Mouse (Mus musculus): ENCODE data around the gene Ltk. TPM values are rescaled to one million over a fixed set of nuclear protein-coding genes. Genes with fewer than 3 reads are reported as not detected.

Ltk gene
- polyA plus RNA-seq, 1 experiment from 2014 or later, result 1.4 TPM

- Histone ChIP-seq H3K27me3 (peaks cover 73% of the 10 kb centered on the region), H3K9ac (peak overlapping the region; percentile 32), H3K4me2 (peak overlapping the region; percentile 94), H3K4me3 (peak overlapping the region; percentile 56), H3K9me3 (no peaks in the 10 kb centered on the region), H3K36me3 (no peaks in the 10 kb centered on the region), H3K27ac (no peak overlapping the region), H3K4me1 (peaks cover 17% of the 10 kb centered on the region)
- 3% methylated on average over 30 of the region's 31 CpGs for WGBS
- peak; percentile 15; the same call in 1 of the 2 replicates for ATAC-seq (ENCODE audit: borderline replicate concordance, extremely low read depth, low FRiP score, low TSS enrichment)
These were observed 2.6 kb downstream of the Ltk start for GRCm38 (mm10) chr2:119757601-119758100.

GRCm38 (mm10) chr2:119749260-119749659, 11.0 kb downstream of the Ltk start:
- no peak overlapping the region for H3K4me3 ChIP-seq
- peaks cover 9% of the 10 kb centered on the region for H3K4me1 ChIP-seq
- H3K36me3 ChIP-seq, result no peaks in the 10 kb centered on the region
- no peak overlapping the region for H3K9ac ChIP-seq
- 61% methylated on average over 13 of the region's 13 CpGs for WGBS
- peaks cover 46% of the 10 kb centered on the region for H3K27me3 ChIP-seq
- no peak overlapping the region for H3K27ac ChIP-seq
- no peak for ATAC-seq (ENCODE audit: borderline replicate concordance, extremely low read depth, low FRiP score, low TSS enrichment)
- H3K9me3 ChIP-seq, result no peaks in the 10 kb centered on the region
- H3K4me2 ChIP-seq, result no peak overlapping the region

GRCm38 (mm10) chr2:119747554-119747953, 12.7 kb downstream of the Ltk start:
- WGBS, result 72% methylated on average over 7 of the region's 7 CpGs
- ATAC-seq (ENCODE audit: borderline replicate concordance, extremely low read depth, low FRiP score, low TSS enrichment), result no peak
- no peak overlapping the region for H3K4me2 ChIP-seq
- H3K36me3 ChIP-seq, result no peaks in the 10 kb centered on the region
- H3K9ac ChIP-seq, result no peak overlapping the region
- H3K27ac ChIP-seq, result no peak overlapping the region
- H3K27me3 ChIP-seq, result peaks cover 60% of the 10 kb centered on the region
- no peaks in the 10 kb centered on the region for H3K9me3 ChIP-seq
- H3K4me3 ChIP-seq, result no peak overlapping the region
- peaks cover 26% of the 10 kb centered on the region for H3K4me1 ChIP-seq

- peak overlapping the region; percentile 99; the same call in 1 of the 2 replicates for H3K4me2 ChIP-seq
- no peak overlapping the region for H3K9ac ChIP-seq
- H3K36me3 ChIP-seq, result no peaks in the 10 kb centered on the region
- 13% methylated on average over 1 of the region's 1 CpGs for WGBS
- H3K27me3 ChIP-seq, result peaks cover 43% of the 10 kb centered on the region
- H3K4me3 ChIP-seq, result no peak overlapping the region
- no peaks in the 10 kb centered on the region for H3K9me3 ChIP-seq
- no peak for ATAC-seq (ENCODE audit: borderline replicate concordance, extremely low read depth, low FRiP score, low TSS enrichment)
- no peak overlapping the region for H3K27ac ChIP-seq
- peaks cover 33% of the 10 kb centered on the region for H3K4me1 ChIP-seq
These were observed 14.9 kb downstream of the Ltk start for GRCm38 (mm10) chr2:119745281-119745680.

GRCm38 (mm10) chr2:119744163-119745111, 15.8 kb downstream of the Ltk start:
- Histone ChIP-seq H3K27me3 (peaks cover 34% of the 10 kb centered on the region), H3K9ac (no peak overlapping the region), H3K36me3 (no peaks in the 10 kb centered on the region), H3K27ac (peak overlapping the region; percentile 34; the same call in 1 of the 2 replicates), H3K9me3 (no peaks in the 10 kb centered on the region), H3K4me2 (peak overlapping the region; percentile 99), H3K4me3 (peak overlapping the region; percentile 62), H3K4me1 (peaks cover 33% of the 10 kb centered on the region)
- ATAC-seq (ENCODE audit: borderline replicate concordance, extremely low read depth, low FRiP score, low TSS enrichment), result peak; percentile 21; the same call in 1 of the 2 replicates
- WGBS, result 4% methylated on average over 46 of the region's 46 CpGs

- Histone ChIP-seq H3K27me3 (peaks cover 29% of the 10 kb centered on the region), H3K36me3 (no peaks in the 10 kb centered on the region), H3K9ac (no peak overlapping the region), H3K4me1 (peaks cover 33% of the 10 kb centered on the region), H3K9me3 (no peaks in the 10 kb centered on the region), H3K4me2 (peak overlapping the region; percentile 99), H3K4me3 (peak overlapping the region; percentile 62), H3K27ac (no peak overlapping the region)
- WGBS, result 8% methylated on average over 22 of the region's 22 CpGs
- ATAC-seq (ENCODE audit: borderline replicate concordance, extremely low read depth, low FRiP score, low TSS enrichment), result no peak
These were observed 16.4 kb downstream of the Ltk start for GRCm38 (mm10) chr2:119743808-119744162.

GRCm38 (mm10) chr2:119743176-119743807, 16.9 kb downstream of the Ltk start:
- Histone ChIP-seq H3K4me2 (peak overlapping the region; percentile 99), H3K4me3 (peak overlapping the region; percentile 62), H3K27ac (no peak overlapping the region), H3K36me3 (no peaks in the 10 kb centered on the region), H3K9ac (peak overlapping the region; percentile 47; the same call in 1 of the 2 replicates), H3K27me3 (peaks cover 29% of the 10 kb centered on the region), H3K4me1 (peaks cover 33% of the 10 kb centered on the region), H3K9me3 (no peaks in the 10 kb centered on the region)
- WGBS, result 10% methylated on average over 27 of the region's 31 CpGs
- ATAC-seq (ENCODE audit: borderline replicate concordance, extremely low read depth, low FRiP score, low TSS enrichment), result no peak

GRCm38 (mm10) chr2:119742461-119743175, 17.6 kb downstream of the Ltk start:
- Histone ChIP-seq H3K9ac (peak overlapping the region; percentile 47), H3K4me2 (peak overlapping the region; percentile 99), H3K36me3 (no peaks in the 10 kb centered on the region), H3K27me3 (peaks cover 29% of the 10 kb centered on the region), H3K4me3 (peak overlapping the region; percentile 62), H3K9me3 (no peaks in the 10 kb centered on the region), H3K4me1 (peaks cover 33% of the 10 kb centered on the region), H3K27ac (no peak overlapping the region)
- WGBS, result under 1% methylated on average over 70 of the region's 70 CpGs
- peak; percentile 7; the same call in 1 of the 2 replicates for ATAC-seq (ENCODE audit: borderline replicate concordance, extremely low read depth, low FRiP score, low TSS enrichment)

GRCm38 (mm10) chr2:119741581-119742411, 18.4 kb downstream of the Ltk start, which contains the start of gene Itpka:
Itpka (plus strand) TSS chr2:119742337.
- WGBS, result under 1% methylated on average over 53 of the region's 53 CpGs
- Histone ChIP-seq H3K27ac (peak within 1 kb of the TSS; percentile 85), H3K4me3 (peak within 1 kb of the TSS; percentile 62), H3K9ac (peak within 1 kb of the TSS; percentile 47), H3K4me1 (peaks cover 33% of the 10 kb centered on the region), H3K36me3 (no peaks in the 10 kb centered on the region), H3K4me2 (peak within 1 kb of the TSS; percentile 99), H3K9me3 (no peaks in the 10 kb centered on the region), H3K27me3 (peaks cover 29% of the 10 kb centered on the region)
- peak; percentile 86 for ATAC-seq (ENCODE audit: borderline replicate concordance, extremely low read depth, low FRiP score, low TSS enrichment)

- Histone ChIP-seq H3K9me3 (no peaks in the 10 kb centered on the region), H3K27ac (no peak overlapping the region), H3K4me3 (no peak overlapping the region), H3K36me3 (no peaks in the 10 kb centered on the region), H3K9ac (no peak overlapping the region), H3K27me3 (peaks cover 29% of the 10 kb centered on the region), H3K4me1 (peaks cover 33% of the 10 kb centered on the region), H3K4me2 (peak overlapping the region; percentile 99; the same call in 1 of the 2 replicates)
- ATAC-seq (ENCODE audit: borderline replicate concordance, extremely low read depth, low FRiP score, low TSS enrichment), result no peak
- WGBS, result 32% methylated on average over 2 of the region's 2 CpGs
These were observed 19.7 kb downstream of the Ltk start for GRCm38 (mm10) chr2:119740567-119740966.

Measured in lung, embryonic 15.5 days (tissue).